Mouse (Mus musculus): ENCODE results near the gene Ttc16. TPM values are rescaled to one million over a fixed set of nuclear protein-coding genes. Genes with fewer than 3 reads are reported as not detected.

Ttc16 gene
- polyA plus RNA-seq, 1 experiment from 2014 or later, result 0.73 TPM

MicroRNAs encoded within 50 kb of the gene (microRNA counts, 519-probe panel; counts per million panel counts)
- 1,255 counts per million, percentile 77 among the panel's probes with 10 or more counts for microRNA mmu-miR-2861

Other genes starting within 250 kb of the Ttc16 start
- gene Fam102a, start 240.3 kb downstream of the Ttc16 start, polyA plus RNA-seq (2016; fragmentation: Nextera tagmentation; extraction: Ambion mirVana), result 10.9 and 11.0 TPM in 2 replicates
- 116 and 131 TPM in 2 replicates for gene Dpm2, start 204.8 kb downstream of the Ttc16 start, polyA plus RNA-seq (2016; fragmentation: Nextera tagmentation; extraction: Ambion mirVana)
- gene Pip5kl1, start 200.8 kb downstream of the Ttc16 start, polyA plus RNA-seq (2016; fragmentation: Nextera tagmentation; extraction: Ambion mirVana), result 1.6 and 2.5 TPM in 2 replicates
- 0.11 and 0.39 TPM in 2 replicates for gene 9430097D07Rik, start 199.9 kb downstream of the Ttc16 start, polyA plus RNA-seq (2016; fragmentation: Nextera tagmentation; extraction: Ambion mirVana)
- 19.8 and 21.0 TPM in 2 replicates for gene St6galnac4, start 188.5 kb downstream of the Ttc16 start, polyA plus RNA-seq (2016; fragmentation: Nextera tagmentation; extraction: Ambion mirVana)
- 12.7 and 14.1 TPM in 2 replicates for gene St6galnac6, start 175.9 kb downstream of the Ttc16 start, polyA plus RNA-seq (2016; fragmentation: Nextera tagmentation; extraction: Ambion mirVana)
- gene Ak1, start 153.9 kb downstream of the Ttc16 start, polyA plus RNA-seq (2016; fragmentation: Nextera tagmentation; extraction: Ambion mirVana), result 26.9 and 37.6 TPM in 2 replicates
- 28.8 and 35.8 TPM in 2 replicates for gene Eng, start 129.0 kb downstream of the Ttc16 start, polyA plus RNA-seq (2016; fragmentation: Nextera tagmentation; extraction: Ambion mirVana)
- 25.9 and 29.5 TPM in 2 replicates for gene Fpgs, start 71.5 kb downstream of the Ttc16 start, polyA plus RNA-seq (2016; fragmentation: Nextera tagmentation; extraction: Ambion mirVana)
- gene Cdk9, start 62.6 kb downstream of the Ttc16 start, polyA plus RNA-seq (2016; fragmentation: Nextera tagmentation; extraction: Ambion mirVana), result 121 and 125 TPM in 2 replicates
- 27.6 and 39.1 TPM in 2 replicates for gene Sh2d3c, start 54.6 kb downstream of the Ttc16 start, polyA plus RNA-seq (2016; fragmentation: Nextera tagmentation; extraction: Ambion mirVana)
- gene 6330409D20Rik, start 34.6 kb downstream of the Ttc16 start, polyA plus RNA-seq (2016; fragmentation: Nextera tagmentation; extraction: Ambion mirVana), result 1.3 and 1.7 TPM in 2 replicates
- gene Tor2a, start 18.4 kb downstream of the Ttc16 start, polyA plus RNA-seq (2016; fragmentation: Nextera tagmentation; extraction: Ambion mirVana), result 56.9 and 61.6 TPM in 2 replicates
- gene Ptrh1, start 153 bp upstream of the Ttc16 start, polyA plus RNA-seq (2016; fragmentation: Nextera tagmentation; extraction: Ambion mirVana), result 5.7 and 7.2 TPM in 2 replicates
- gene Cfap157, start 8.8 kb upstream of the Ttc16 start, polyA plus RNA-seq (2016; fragmentation: Nextera tagmentation; extraction: Ambion mirVana), result 1.1 and 1.2 TPM in 2 replicates
- 40.1 and 63.3 TPM in 2 replicates for gene Stxbp1, start 71.6 kb upstream of the Ttc16 start, polyA plus RNA-seq (2016; fragmentation: Nextera tagmentation; extraction: Ambion mirVana)
- gene Fam129b, start 100.5 kb upstream of the Ttc16 start, polyA plus RNA-seq (2016; fragmentation: Nextera tagmentation; extraction: Ambion mirVana), result 34.3 and 36.1 TPM in 2 replicates
- 131 and 166 TPM in 2 replicates for gene Rpl12, start 185.9 kb upstream of the Ttc16 start, polyA plus RNA-seq (2016; fragmentation: Nextera tagmentation; extraction: Ambion mirVana)
- 11.5 TPM in 2 replicates for gene Lrsam1, start 186.0 kb upstream of the Ttc16 start, polyA plus RNA-seq (2016; fragmentation: Nextera tagmentation; extraction: Ambion mirVana)
- 21.3 and 27.4 TPM in 2 replicates for gene Slc2a8, start 206.4 kb upstream of the Ttc16 start, polyA plus RNA-seq (2016; fragmentation: Nextera tagmentation; extraction: Ambion mirVana)

All from hindbrain, embryonic 10.5 days (tissue).